Mouse (Mus musculus) stomach, embryonic 15.5 days (tissue): ENCODE measurements around the gene Cadm4. TPM values are rescaled to one million over a fixed set of nuclear protein-coding genes. Genes with fewer than 3 reads are reported as not detected.

Experiments
- polyA plus RNA-seq: library from polyadenylated mRNA; unstranded; fragments of >200 nt; fragmentation: Nextera tagmentation; extraction: Ambion mirVana; gene quantifications from 2 replicates; pipeline ENCODE4 v1.2.1, GENCODE M21; 2015

Gene Cadm4
- polyA plus RNA-seq, 1 experiment from 2014 or later = 6.3 TPM

Other genes with a start within 250 kb of the Cadm4 start
- gene Zfp109, start 244.5 kb upstream of the Cadm4 start, polyA plus RNA-seq = 5.1 and 5.6 TPM in 2 replicates
- gene Zfp108, start 227.2 kb upstream of the Cadm4 start, polyA plus RNA-seq = 3.5 and 4.3 TPM in 2 replicates
- 7.2 and 7.4 TPM in 2 replicates for gene Zfp93, start 211.6 kb upstream of the Cadm4 start, polyA plus RNA-seq
- 29.6 and 31.3 TPM in 2 replicates for gene Zfp61, start 180.8 kb upstream of the Cadm4 start, polyA plus RNA-seq
- gene Zfp94, start 165.4 kb upstream of the Cadm4 start, polyA plus RNA-seq = 9.3 and 11.1 TPM in 2 replicates
- gene Tescl, start 148.1 kb upstream of the Cadm4 start, polyA plus RNA-seq = 0.15 TPM in 1 of 2 replicates, not detected in the other
- gene Lypd5, start 132.8 kb upstream of the Cadm4 start, polyA plus RNA-seq = 0.26 and 3.0 TPM in 2 replicates
- 7.1 and 14.4 TPM in 2 replicates for gene Kcnn4, start 111.8 kb upstream of the Cadm4 start, polyA plus RNA-seq
- 20.9 and 23.7 TPM in 2 replicates for gene Smg9, start 82.4 kb upstream of the Cadm4 start, polyA plus RNA-seq
- gene Irgc1, start 29.7 kb upstream of the Cadm4 start, polyA plus RNA-seq = not detected in 2 replicates
- 12.1 and 12.3 TPM in 2 replicates for gene Plaur, start 19.5 kb upstream of the Cadm4 start, polyA plus RNA-seq
- 38.1 TPM in 2 replicates for gene Zfp428, start 25.0 kb downstream of the Cadm4 start, polyA plus RNA-seq
- 0.19 and 0.40 TPM in 2 replicates for gene AC161166.1, start 30.4 kb downstream of the Cadm4 start, polyA plus RNA-seq
- gene Irgq, start 48.7 kb downstream of the Cadm4 start, polyA plus RNA-seq = 7.6 and 8.2 TPM in 2 replicates
- gene Pinlyp, start 64.1 kb downstream of the Cadm4 start, polyA plus RNA-seq = 1.9 and 6.8 TPM in 2 replicates
- gene Xrcc1, start 64.3 kb downstream of the Cadm4 start, polyA plus RNA-seq = 96.1 and 100.0 TPM in 2 replicates
- 31.1 and 37.1 TPM in 2 replicates for gene Ethe1, start 105.5 kb downstream of the Cadm4 start, polyA plus RNA-seq
- gene Zfp575, start 105.6 kb downstream of the Cadm4 start, polyA plus RNA-seq = 4.3 and 5.0 TPM in 2 replicates
- 0.43 and 0.54 TPM in 2 replicates for gene Phldb3, start 128.7 kb downstream of the Cadm4 start, polyA plus RNA-seq
- 22.6 and 42.2 TPM in 2 replicates for gene Lypd3, start 154.5 kb downstream of the Cadm4 start, polyA plus RNA-seq
- gene Tex101, start 194.7 kb downstream of the Cadm4 start, polyA plus RNA-seq = 0.21 TPM in 1 of 2 replicates, not detected in the other
- not detected in 2 replicates for gene BC049730, start 227.2 kb downstream of the Cadm4 start, polyA plus RNA-seq
- gene Gm4763, start 244.9 kb downstream of the Cadm4 start, polyA plus RNA-seq = not detected in 2 replicates